Mouse (Mus musculus) C2C12 (cell line): ENCODE data around the gene Adgrb3.

ENCODE experiments used
- CTCF ChIP-seq: IDR thresholded peaks from one replicate; pipeline ENCODE4 v1.5.1; 2011; ENCODE audit not compliant: control insufficient read depth, insufficient read depth, insufficient read length
- MAX ChIP-seq: IDR thresholded peaks from one replicate; pipeline ENCODE4 v1.6.1; 2011; ENCODE audit warnings: mild to moderate bottlenecking, control low read depth
- MYOG ChIP-seq: IDR thresholded peaks from one replicate; pipeline ENCODE4 v1.6.1; 2011; ENCODE audit not compliant: control insufficient read depth, insufficient read length; ENCODE audit errors: extremely low read depth
- USF1 ChIP-seq: IDR thresholded peaks from one replicate; pipeline ENCODE4 v1.6.1; 2011; ENCODE audit warnings: low read depth, mild to moderate bottlenecking, control low read depth, moderate library complexity

- TF ChIP-seq CTCF (no peak), MAX (no peak), MYOG (no peak), USF1 (no peak)
Measured at GRCm38 (mm10) chr1:25415084-25415483, 414.4 kb downstream of the Adgrb3 start.
